Mouse (Mus musculus) urinary bladder, adult 18-20 months (tissue): Measurements from ENCODE around the gene Uggt2.

Experiments used
- DNase-seq, 2 experiments: peaks; one replicate each; pipeline ENCODE4 v3.0.0; 2022; ENCODE audit warnings: low spot score in 2 of 2, mixed read lengths in 2 of 2

Gene Uggt2

GRCm38 (mm10) chr14:119098851-119099569 is at the start of gene Uggt2:
Gene Uggt2, minus strand, starts transcription at chr14:119099430.
- DNase-seq, result peak; percentile 57 to 58

DNA sequence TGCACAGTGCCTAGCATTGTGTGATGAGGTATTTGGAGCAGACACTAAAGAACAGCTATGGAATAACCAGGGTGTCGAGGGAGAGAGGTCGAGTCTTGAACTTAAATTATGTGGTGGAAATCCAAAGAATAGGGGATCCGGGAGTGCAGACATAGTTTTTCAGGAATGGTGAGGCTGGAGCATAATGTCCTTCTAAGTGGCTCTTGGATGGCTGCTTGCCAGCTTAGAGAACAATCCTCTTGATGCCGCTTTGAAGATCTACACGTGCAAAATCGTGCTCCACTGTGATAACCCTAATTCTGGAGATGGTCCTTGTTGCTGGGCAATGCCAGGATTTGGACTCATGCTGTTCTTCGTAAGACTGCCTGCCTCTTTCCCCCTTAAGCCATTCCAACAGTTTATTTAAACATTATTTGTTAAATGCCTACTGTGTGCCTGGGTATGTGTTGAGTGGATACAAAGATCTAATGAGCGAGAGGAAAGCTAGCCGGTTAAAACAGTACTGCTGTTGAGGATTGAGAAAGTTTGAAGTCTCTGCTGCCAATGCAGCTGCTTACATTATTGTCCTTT is 40.2 kb upstream of the Uggt2 start:
- no peak for DNase-seq

DNA sequence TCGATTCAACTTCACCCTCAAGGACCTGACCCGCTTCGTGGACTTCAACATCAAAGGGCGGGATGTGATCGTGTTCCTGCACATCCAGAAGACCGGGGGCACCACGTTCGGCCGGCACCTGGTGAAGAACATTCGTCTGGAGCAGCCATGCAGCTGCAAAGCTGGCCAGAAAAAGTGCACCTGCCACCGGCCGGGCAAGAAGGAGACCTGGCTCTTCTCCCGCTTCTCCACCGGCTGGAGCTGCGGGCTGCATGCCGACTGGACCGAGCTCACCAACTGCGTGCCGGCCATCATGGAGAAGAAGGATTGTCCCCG is 39.5 kb upstream of the Uggt2 start:
- DNase-seq, result peak in 1 of 2 experiments; percentile 11

DNA sequence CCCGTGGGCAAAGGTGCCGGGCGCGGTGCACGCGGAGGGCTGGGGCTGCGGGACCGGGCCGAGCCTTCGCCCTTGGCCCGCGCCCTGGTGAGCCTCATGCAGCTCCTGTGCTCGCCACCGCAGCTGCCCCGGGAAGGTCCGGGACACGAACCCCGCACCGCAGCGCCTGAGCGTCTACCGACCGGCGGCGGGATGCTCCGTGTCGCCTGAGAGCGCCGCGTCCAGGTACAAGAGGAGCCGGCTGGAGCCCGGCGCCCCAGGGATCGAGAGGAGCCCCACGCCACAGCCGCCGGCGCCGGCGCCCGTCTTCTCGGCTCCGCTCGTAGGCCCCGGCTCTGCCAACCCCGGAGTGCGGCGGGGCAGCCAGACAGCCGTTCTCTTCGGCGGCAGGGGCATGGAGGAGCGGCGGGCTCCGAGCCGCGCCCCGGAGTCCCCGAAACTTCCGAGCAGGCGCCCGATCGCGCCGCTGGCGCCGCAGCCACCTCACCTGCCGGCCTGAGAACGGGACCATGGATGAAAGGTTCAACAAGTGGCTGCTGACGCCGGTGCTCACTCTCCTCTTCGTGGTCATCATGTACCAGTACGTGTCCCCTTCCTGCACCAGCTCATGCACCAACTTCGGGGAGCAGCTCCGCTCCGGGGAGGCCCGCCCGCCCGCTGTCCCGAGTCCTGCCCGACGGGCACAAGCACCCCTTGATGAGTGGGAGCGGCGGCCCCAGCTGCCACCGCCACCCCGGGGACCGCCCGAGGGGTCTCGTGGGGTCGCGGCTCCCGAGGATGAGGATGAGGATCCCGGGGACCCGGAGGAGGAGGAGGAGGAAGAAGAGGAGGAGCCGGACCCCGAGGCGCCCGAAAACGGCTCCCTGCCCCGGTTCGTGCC is 38.9 kb upstream of the Uggt2 start, which contains the start of gene Hs6st3:
Gene Hs6st3 (plus strand): TSS at position 436 of the 880 bp plus-strand sequence.
- DNase-seq, result peak in 1 of 2 experiments; percentile 8

DNA sequence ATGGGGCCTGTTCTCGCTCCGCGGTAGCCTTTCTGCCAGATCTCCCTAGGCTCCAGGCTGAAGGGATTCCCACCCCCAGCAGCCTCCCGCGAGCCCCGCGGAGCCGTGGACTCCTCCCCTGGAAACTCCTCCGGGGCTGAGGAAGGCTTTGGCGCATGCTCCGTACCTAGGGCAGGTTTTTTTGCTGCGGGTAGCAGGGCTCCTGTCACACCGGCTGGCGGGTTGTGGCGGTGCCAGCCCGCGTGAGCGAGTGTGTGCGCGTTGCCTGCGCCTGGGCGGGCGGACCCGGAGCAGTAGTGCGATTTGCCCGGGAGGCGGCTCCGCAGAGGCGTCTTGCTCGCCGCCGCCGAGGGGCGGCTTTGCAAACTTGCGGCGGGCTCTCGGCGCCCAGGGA is 38.3 kb upstream of the Uggt2 start:
- DNase-seq, result peak; percentile 7 to 39

DNA sequence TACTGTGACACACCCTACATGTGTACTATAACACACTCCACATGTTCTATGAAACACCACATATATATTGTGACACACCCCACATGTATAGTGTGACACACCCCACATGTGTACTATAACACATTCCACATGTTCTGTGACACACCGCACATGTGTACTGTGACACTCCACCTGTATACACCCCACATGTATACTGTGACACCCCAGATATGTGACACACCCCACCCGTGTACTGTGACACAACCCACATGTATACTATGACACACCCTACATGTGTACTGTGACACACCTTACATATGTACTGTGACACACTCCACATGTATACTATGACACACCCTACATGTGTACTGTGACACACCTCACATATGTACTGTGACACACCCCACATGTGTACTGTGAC is 28.1 kb upstream of the Uggt2 start:
- no peak for DNase-seq

GRCm38 (mm10) chr14:119125840-119126239 is 26.6 kb upstream of the Uggt2 start:
- no peak for DNase-seq

GRCm38 (mm10) chr14:119124061-119124460 is 24.8 kb upstream of the Uggt2 start:
- no peak for DNase-seq

- no peak for DNase-seq
These were observed 24.4 kb upstream of the Uggt2 start for GRCm38 (mm10) chr14:119123582-119123981.

DNA sequence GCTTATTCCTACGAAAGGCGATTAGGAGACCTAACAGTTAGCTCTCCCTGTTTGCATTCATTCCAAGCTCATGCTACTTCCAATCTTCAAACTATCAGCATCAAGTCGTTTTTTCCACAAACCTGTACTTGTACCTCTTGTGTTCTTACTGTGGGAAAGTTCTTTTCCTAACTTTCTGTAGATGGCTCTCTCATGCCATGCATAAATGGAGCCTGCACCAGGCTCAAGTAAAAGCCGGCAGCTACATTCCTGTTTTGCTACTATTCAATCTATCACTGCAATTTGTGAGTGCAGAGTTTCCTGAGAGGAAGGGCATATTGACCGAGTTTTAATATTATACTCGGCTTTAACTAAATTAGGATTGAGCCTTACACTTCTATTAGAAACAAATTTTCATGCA is 13.3 kb upstream of the Uggt2 start:
- DNase-seq, result no peak

DNA sequence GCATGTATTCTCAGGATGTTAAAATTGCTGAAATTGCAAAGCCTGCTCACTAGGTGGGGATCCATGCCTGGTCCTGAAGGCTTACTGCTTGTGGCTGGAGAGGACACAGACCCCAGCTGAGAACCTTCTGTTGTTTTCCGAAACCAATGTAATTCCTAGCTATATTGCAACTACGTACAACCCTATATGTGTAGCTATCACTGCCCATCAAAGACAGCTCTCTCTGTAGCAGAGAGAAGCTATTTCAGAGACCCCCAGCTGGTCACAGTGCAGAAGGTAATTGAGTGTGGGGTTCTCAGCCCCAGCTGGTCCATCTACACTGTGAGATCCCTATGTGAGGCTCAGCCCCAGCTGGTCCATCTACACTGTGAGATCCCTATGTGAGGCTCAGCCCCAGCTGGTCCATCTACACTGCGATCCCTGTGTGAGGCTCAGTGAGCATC is 10.6 kb upstream of the Uggt2 start:
- DNase-seq, result no peak

GRCm38 (mm10) chr14:119108776-119109301 is 9.6 kb upstream of the Uggt2 start:
- no peak for DNase-seq

DNA sequence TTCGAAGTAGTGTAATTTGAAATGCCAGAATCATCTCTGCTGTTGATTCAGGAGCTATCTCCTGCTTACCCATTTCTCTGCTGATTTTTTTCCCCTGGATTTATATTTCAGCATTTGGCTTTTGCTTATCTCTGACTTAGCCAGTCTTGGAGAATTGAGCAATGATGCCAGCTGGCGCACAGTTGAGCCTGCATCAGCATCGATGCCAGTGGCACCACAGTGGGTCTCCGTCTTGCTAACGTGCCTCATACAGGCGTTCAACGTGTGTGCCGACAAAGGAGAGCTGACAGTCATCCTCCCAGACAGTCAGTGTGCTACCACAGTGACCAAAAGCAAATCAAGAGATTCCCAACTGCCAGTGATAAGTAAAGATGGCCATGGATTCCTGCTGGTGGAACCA is 8.4 kb upstream of the Uggt2 start:
- no peak for DNase-seq

DNA sequence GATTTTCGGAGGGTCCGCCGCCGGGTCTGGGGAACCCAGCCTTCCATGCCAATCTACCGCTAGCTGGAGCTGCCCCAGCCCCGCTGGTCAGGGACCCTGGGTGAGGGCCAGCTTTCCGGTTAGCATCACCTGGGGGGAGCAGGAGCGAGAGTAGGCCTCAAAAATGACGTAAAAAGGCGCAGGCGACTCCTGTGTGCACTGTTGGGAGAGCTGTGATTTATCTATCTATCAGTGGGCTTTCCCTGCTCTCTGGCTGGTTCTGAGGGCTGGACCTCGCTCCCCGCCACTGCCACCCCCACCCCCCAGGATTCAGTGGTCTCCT is 301 bp upstream of the Uggt2 start:
- no peak for DNase-seq

DNA sequence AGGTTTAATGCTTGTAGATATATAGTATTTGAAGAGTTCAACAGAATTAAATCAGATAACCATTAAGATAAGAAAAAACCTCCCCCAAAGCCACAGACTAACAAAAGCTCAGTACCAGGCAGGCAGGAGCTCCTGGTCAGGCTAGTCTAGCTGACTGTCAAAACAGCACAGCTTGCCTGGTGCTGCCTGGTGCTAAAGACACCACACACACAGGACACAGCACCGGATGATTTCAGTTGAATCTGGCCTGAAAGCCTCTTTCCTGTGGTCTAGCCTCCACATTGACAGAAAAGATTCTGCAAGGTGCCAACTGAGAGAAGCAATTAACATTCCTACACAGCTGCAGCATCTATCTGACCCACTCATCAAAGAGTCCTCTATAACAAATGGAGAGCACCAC is 37.4 kb downstream of the Uggt2 start:
- no peak for DNase-seq

GRCm38 (mm10) chr14:119060682-119061081 is 38.5 kb downstream of the Uggt2 start:
- DNase-seq, result no peak

DNA sequence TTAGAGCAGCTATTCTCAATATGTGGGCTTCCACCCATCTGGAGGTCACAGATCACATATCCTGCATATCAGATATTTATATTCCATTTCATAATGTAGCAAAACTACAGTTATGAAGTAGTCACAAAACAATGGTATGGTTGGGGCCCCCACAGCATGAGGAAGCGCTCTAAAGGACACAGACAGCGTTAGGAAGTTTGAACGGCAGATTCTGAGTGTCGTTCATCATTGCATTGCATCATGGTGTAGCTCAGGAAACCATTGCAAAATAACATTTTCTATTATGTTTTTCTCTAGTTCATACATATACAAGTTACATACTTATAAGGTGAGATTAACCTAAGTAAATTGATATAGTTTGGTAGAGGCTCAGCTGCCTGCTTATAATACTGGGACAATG is 42.2 kb downstream of the Uggt2 start:
- DNase-seq, result no peak

DNA sequence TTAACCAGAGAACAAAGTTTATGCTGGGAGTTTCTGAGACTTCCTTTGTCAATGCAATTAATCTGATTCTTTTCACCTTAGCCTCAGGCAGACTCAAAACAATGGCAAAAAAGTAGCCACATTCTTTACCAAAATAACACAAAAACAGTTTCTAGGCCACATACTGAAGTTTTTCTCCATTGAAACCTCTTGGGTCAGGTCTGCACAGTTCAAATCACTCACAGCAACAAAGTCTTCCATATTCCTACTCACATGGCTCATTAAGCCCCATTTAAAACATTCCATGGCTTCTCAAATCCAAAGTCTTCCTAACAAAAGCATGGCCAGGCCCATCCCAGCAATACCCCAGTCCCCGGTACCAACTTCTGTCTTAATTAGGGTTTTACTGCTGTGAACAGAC is 46.3 kb downstream of the Uggt2 start:
- no peak for DNase-seq

- no peak for DNase-seq
These were observed 46.9 kb downstream of the Uggt2 start for GRCm38 (mm10) chr14:119052361-119052760.

GRCm38 (mm10) chr14:119043765-119044164 is 55.5 kb downstream of the Uggt2 start:
- no peak for DNase-seq

DNA sequence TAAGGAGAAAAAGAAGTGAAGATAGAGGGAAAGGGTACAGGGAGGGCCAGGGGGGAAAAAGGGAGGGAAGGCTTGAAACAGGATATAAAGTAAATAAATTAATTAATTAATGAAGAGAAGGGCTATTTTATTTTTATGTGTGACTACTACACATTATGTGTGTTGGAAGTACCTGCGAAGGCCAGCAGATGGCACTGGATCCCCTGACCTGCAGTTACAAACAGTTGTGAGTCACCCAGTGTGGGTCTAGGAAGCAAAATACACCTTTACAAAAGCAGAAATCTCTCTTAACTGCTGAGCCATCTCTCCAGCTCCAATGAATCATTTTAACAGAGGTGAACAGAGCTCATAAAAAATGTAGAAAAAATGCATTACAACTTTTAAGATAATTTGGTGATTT is 59.0 kb downstream of the Uggt2 start:
- DNase-seq, result peak in 1 of 2 experiments; percentile 23

DNA sequence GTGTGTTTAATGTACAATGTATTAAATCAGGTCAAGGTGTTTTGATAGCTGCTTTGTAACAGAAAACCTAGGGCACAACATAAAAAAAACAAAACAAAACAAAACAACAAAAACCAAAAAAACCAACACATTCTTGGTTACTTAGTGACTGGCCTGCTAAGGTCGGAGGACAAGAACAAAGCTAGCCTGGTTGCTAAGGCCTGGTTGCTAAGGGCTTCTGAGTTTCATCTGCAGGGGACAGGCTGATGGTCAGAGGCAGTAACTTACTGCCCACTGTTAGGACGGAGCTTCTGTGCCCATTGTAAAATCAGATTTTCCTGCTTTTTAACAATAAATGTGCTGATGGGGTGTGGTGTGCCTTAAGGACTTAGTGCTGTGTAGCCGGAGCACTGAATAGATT is 61.5 kb downstream of the Uggt2 start:
- DNase-seq, result no peak
